Mouse (Mus musculus) megakaryocyte, embryonic 14.5 days (primary cell): ENCODE results near the gene Tas2r129.

ENCODE experiments used
- FLI1 ChIP-seq: IDR thresholded peaks from 2 replicates; pipeline ENCODE4 v1.6.1; 2012; ENCODE audit warnings: low read length, inconsistent platforms, mixed read lengths
- GATA1 ChIP-seq: IDR thresholded peaks from 3 replicates; pipeline ENCODE4 v1.6.1; 2012; ENCODE audit warnings: mixed read lengths, low read length, inconsistent platforms, borderline replicate concordance

- no peak for TF ChIP-seq GATA1
- TF ChIP-seq FLI1 = no peak
Observed at GRCm38 (mm10) chr6:132909351-132909750, 41.6 kb upstream of the Tas2r129 start, which contains the start of gene Tas2r125.
